Mouse (Mus musculus) stomach, postnatal 0 days (tissue): Measurements from ENCODE around the gene Srgn. TPM values are rescaled to one million over a fixed set of nuclear protein-coding genes. Genes with fewer than 3 reads are reported as not detected.

Experiments used
- ATAC-seq: fragments of 200-750 bp; cut with Nextera tagmentation; 2 replicates; pipeline ENCODE4 v1.8.0; 2017; ENCODE audit not compliant: low FRiP score, low TSS enrichment
- DNase-seq: peaks from one replicate; pipeline ENCODE4 v3.0.0-alpha.2; 2016; ENCODE audit warnings: low spot score
- H3K27ac ChIP-seq: fragments of 300-500 bp; sonication (generic); replicated peaks from 2 replicates; pipeline ENCODE4 v1.5.1; 2014; ENCODE audit warnings: mild to moderate bottlenecking, control low read depth
- H3K27me3 ChIP-seq: fragments of 300-500 bp; sonication (generic); 2 replicates; pipeline ENCODE4 v1.6.1; 2014; ENCODE audit warnings: low read length; ENCODE audit not compliant: control insufficient read depth, insufficient read depth
- H3K36me3 ChIP-seq: fragments of 300-500 bp; sonication (generic); 2 replicates; pipeline ENCODE4 v1.6.1; 2014; ENCODE audit warnings: low read length, mixed read lengths; ENCODE audit not compliant: control insufficient read depth, insufficient read depth
- H3K4me1 ChIP-seq: fragments of 300-500 bp; sonication (generic); replicated peaks from 2 replicates; pipeline ENCODE4 v1.6.1; 2014; ENCODE audit warnings: antibody characterized with exemption; ENCODE audit not compliant: control insufficient read depth, insufficient read depth
- H3K4me2 ChIP-seq: fragments of 300-500 bp; sonication (generic); replicated peaks from 2 replicates; pipeline ENCODE4 v1.6.1; 2014; ENCODE audit warnings: low read depth, mild to moderate bottlenecking, control low read depth, moderate library complexity
- H3K4me3 ChIP-seq: fragments of 300-500 bp; sonication (generic); 2 replicates; pipeline ENCODE4 v1.5.1; 2014; ENCODE audit warnings: low read depth, low read length, control low read depth
- H3K9ac ChIP-seq: fragments of 300-500 bp; sonication (generic); 2 replicates; pipeline ENCODE4 v1.6.1; 2014; ENCODE audit warnings: mild to moderate bottlenecking, low read length, control low read depth, mixed read lengths
- H3K9me3 ChIP-seq: fragments of 300-500 bp; sonication (generic); 2 replicates; pipeline ENCODE4 v1.6.1; 2016; ENCODE audit warnings: low read length; ENCODE audit not compliant: control insufficient read depth
- CTCF ChIP-seq: IDR thresholded peaks from 2 replicates; pipeline ENCODE4 v1.5.1; 2016; ENCODE audit warnings: antibody characterized with exemption, low read depth, mild to moderate bottlenecking, moderate library complexity
- EP300 ChIP-seq: optimal IDR thresholded peaks from 2 replicates; pipeline ENCODE3; 2016; ENCODE audit warnings: antibody characterized with exemption
- WGBS: fragments of 180-500 bp; shearing (Covaris S2); extraction: QIAGEN DNeasy Blood & Tissue Kit; methylation state at CpG from one replicate; pipeline ENCODE4 v1.1.7; 2014; 5-methylcytosine and 5-hydroxymethylcytosine counted together
- polyA plus RNA-seq: library from polyadenylated mRNA; unstranded; fragments of >200 nt; fragmentation: Nextera tagmentation; extraction: Ambion mirVana; gene quantifications from 2 replicates; pipeline ENCODE4 v1.2.1, GENCODE M21; 2015

Srgn gene
- polyA plus RNA-seq, 1 experiment from 2014 or later: 14.2 TPM

DNA sequence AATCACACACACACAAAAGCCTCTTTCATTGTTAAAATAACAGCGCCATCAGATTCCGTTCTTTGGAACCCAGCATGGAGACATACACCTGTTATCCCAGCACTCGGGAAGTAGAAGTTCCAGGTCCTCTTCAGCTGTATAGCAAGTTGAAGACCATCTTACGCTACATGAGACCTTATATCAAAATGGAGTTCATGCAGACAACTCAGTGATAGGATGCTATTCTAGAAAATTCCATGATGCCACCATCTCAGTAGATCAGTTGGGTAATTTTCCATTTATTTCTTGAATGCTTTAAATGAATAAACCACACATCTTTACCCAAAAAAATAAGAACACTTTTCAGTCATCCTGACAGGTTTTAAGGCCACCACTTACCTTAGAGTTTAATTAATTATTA, 20.2 kb downstream of the Srgn start:
- Histone ChIP-seq H3K9me3 (no peaks in the 10 kb centered on the region), H3K4me1 (no peaks in the 10 kb centered on the region; the same call in 1 of the 2 replicates), H3K9ac (no peak overlapping the region), H3K27ac (no peak overlapping the region), H3K36me3 (no peaks in the 10 kb centered on the region), H3K27me3 (no peaks in the 10 kb centered on the region), H3K4me2 (no peak overlapping the region), H3K4me3 (no peak overlapping the region)
- 84% methylated on average over 4 of the region's 4 CpGs for WGBS
- no peak for TF ChIP-seq CTCF
- TF ChIP-seq EP300: no peak
- no peak for DNase-seq
- ATAC-seq: no peak

DNA sequence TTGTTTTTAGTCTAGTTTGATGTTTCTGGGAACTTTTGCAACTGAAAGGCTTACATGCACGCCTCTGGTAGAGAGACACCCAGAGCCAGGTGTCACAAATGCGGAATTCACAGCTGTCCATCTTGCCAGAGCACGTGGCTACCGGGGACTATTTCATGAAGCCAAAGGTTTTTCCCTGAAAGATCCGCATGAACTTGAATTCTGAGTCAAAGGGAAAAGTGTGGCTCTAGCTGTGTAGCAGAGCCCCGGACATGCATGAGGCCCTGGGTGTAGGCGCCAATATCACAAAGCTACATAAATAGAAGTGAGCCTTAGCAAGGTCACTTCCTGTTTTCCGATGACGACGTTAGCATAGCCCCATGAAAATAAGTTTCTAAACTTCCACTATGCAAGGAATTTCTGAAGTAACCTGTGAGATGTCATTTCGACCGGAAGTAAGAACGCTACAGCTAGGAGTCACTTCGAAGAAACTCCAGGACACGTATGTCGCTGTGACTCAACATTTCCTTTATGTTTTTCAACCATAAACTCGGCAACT, 21.2 kb downstream of the Srgn start:
- Histone ChIP-seq H3K36me3 (no peaks in the 10 kb centered on the region), H3K9me3 (no peaks in the 10 kb centered on the region), H3K27me3 (no peaks in the 10 kb centered on the region), H3K4me2 (no peak overlapping the region), H3K4me3 (no peak overlapping the region), H3K27ac (no peak overlapping the region), H3K4me1 (no peaks in the 10 kb centered on the region; the same call in 1 of the 2 replicates), H3K9ac (no peak overlapping the region)
- DNase-seq (no peak), ATAC-seq (no peak)
- 74% methylated on average over 17 of the region's 17 CpGs for WGBS
- TF ChIP-seq CTCF: no peak
- TF ChIP-seq EP300: no peak

- no peaks in the 10 kb centered on the region for H3K9me3 ChIP-seq
- H3K4me3 ChIP-seq: no peak overlapping the region
- H3K27me3 ChIP-seq: no peaks in the 10 kb centered on the region
- no peak for TF ChIP-seq CTCF
- TF ChIP-seq EP300: no peak
- no peaks in the 10 kb centered on the region for H3K36me3 ChIP-seq
- H3K27ac ChIP-seq: no peak overlapping the region
- ATAC-seq (no peak), DNase-seq (no peak)
- H3K4me1 ChIP-seq: no peaks in the 10 kb centered on the region; the same call in 1 of the 2 replicates
- no peak overlapping the region for H3K4me2 ChIP-seq
- H3K9ac ChIP-seq: no peak overlapping the region
- 75% methylated on average over 9 of the region's 9 CpGs for WGBS
Observed at GRCm38 (mm10) chr10:62505224-62505983, 21.8 kb downstream of the Srgn start.

GRCm38 (mm10) chr10:62503836-62504628, 23.2 kb downstream of the Srgn start:
- no peak overlapping the region for H3K4me2 ChIP-seq
- no peaks in the 10 kb centered on the region for H3K27me3 ChIP-seq
- no peaks in the 10 kb centered on the region for H3K36me3 ChIP-seq
- DNase-seq (no peak), ATAC-seq (peak; percentile 49; the same call in 1 of the 2 replicates)
- H3K27ac ChIP-seq: no peak overlapping the region
- 57% methylated on average over 12 of the region's 12 CpGs for WGBS
- H3K4me1 ChIP-seq: no peaks in the 10 kb centered on the region; the same call in 1 of the 2 replicates
- H3K9me3 ChIP-seq: no peaks in the 10 kb centered on the region
- no peak overlapping the region for H3K4me3 ChIP-seq
- no peak overlapping the region for H3K9ac ChIP-seq
- TF ChIP-seq CTCF (no peak), EP300 (no peak)

GRCm38 (mm10) chr10:62503353-62503752, 23.9 kb downstream of the Srgn start:
- H3K9me3 ChIP-seq: no peaks in the 10 kb centered on the region
- H3K27me3 ChIP-seq: no peaks in the 10 kb centered on the region
- 53% methylated on average over 4 of the region's 4 CpGs for WGBS
- no peaks in the 10 kb centered on the region; the same call in 1 of the 2 replicates for H3K4me1 ChIP-seq
- ATAC-seq: no peak
- H3K4me3 ChIP-seq: no peak overlapping the region
- DNase-seq: no peak
- no peaks in the 10 kb centered on the region for H3K36me3 ChIP-seq
- H3K9ac ChIP-seq: no peak overlapping the region
- H3K27ac ChIP-seq: no peak overlapping the region
- no peak overlapping the region for H3K4me2 ChIP-seq
- no peak for TF ChIP-seq CTCF
- TF ChIP-seq EP300: no peak
